Mouse (Mus musculus): ENCODE measurements around the gene Cd27. TPM values are rescaled to one million over a fixed set of nuclear protein-coding genes. Genes with fewer than 3 reads are reported as not detected.
A peak's percentile ranks its signal among the peaks of the same experiment; 100 is the strongest.
"Not testable (repeated sequence)": the region's sequence is repeated elsewhere in the genome, so short reads cannot be mapped to it uniquely, and the experiment has no call there.

Gene Cd27
- polyA plus RNA-seq (2015; fragmentation: Nextera tagmentation; extraction: Ambion mirVana) = 2.4 and 3.0 TPM in 2 replicates

DNA sequence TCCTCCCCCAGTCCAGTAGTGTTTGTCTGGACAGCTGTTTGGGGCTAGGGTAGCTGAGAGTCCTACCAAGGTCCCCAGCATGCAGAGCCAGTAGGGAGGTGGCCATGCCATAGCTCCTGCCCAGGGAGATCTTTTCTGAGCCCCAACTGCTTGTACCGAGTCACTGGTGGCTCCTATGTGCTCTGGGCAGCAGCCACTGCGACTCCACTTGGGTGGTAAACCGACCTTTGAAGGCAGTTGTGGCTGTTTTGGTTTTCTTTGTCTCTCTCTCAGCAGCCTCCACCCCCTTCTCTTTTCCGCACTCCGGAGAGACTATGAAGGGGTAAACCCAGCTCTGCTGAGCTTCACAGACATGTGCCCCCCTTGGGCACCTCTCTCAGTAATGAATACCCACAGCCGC is at the start of gene Cd27:
Gene Cd27, minus strand, starts transcription at position 229 of the 400 bp plus-strand sequence.
- no peaks in the 10 kb centered on the region for H3K36me3 ChIP-seq (ENCODE audit: insufficient read depth, low read length)
- H3K4me2 ChIP-seq (replicated peaks; ENCODE audit: low read depth, low read length) = no peak within 1 kb of the TSS
- no peak within 1 kb of the TSS for H3K27ac ChIP-seq (ENCODE audit: low read length)
- H3K9me3 ChIP-seq (ENCODE audit: low read length) = no peaks in the 10 kb centered on the region
- peaks cover 10% of the 10 kb centered on the region; the same call in 1 of the 2 replicates for H3K4me1 ChIP-seq (ENCODE audit: insufficient read depth, low read depth, low read length)
- 58% methylated on average over 6 of the region's 6 CpGs for WGBS
- H3K9ac ChIP-seq (replicated peaks; ENCODE audit: low read depth) = no peak within 1 kb of the TSS
- DNase-seq (ENCODE audit: low spot score) = no peak
- no peak for TF ChIP-seq CTCF (IDR thresholded peaks at IDR 0.05)
- TF ChIP-seq EP300 (IDR thresholded peaks at IDR 0.05) = no peak
- no peaks in the 10 kb centered on the region for H3K27me3 ChIP-seq (replicated peaks; ENCODE audit: insufficient read depth, low read length)
- no peak within 1 kb of the TSS for H3K4me3 ChIP-seq (ENCODE audit: low read depth, low read length)
- no peak for ATAC-seq

DNA sequence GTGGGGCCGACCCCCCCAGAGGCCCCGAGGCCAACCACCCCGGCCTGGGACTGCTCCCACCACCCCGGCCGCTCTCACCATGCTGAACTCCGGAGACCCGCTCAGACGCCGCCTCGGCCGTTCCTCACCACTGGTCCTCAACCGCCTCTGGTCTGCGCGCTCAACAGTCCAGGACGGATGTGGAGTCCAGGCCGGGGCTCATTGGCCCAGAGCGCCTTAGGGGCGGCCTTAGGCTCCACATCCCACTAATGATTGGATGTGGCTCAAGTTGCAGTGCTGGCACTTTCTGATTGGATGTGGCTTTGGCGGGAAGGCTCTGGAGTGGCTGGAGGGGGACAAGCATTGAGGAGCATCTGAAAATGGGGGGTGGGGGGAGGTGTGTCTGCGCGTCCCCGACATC is 49.1 kb upstream of the Cd27 start, which contains the start of gene Tuba3a:
Gene Tuba3a, minus strand, starts transcription at position 153 of the 400 bp plus-strand sequence.
- Histone ChIP-seq H3K4me2 (replicated peaks; ENCODE audit: low read depth, low read length) (no peak within 1 kb of the TSS), H3K27ac (ENCODE audit: low read length) (no peak within 1 kb of the TSS), H3K9me3 (ENCODE audit: low read length) (no peaks in the 10 kb centered on the region), H3K36me3 (ENCODE audit: insufficient read depth, low read length) (no peaks in the 10 kb centered on the region), H3K9ac (replicated peaks; ENCODE audit: low read depth) (no peak within 1 kb of the TSS), H3K4me3 (ENCODE audit: low read depth, low read length) (no peak within 1 kb of the TSS), H3K4me1 (ENCODE audit: insufficient read depth, low read depth, low read length) (no peaks in the 10 kb centered on the region), H3K27me3 (replicated peaks; ENCODE audit: insufficient read depth, low read length) (no peaks in the 10 kb centered on the region)
- DNase-seq (ENCODE audit: low spot score) (no peak), ATAC-seq (no peak)
- 92% methylated on average over 22 of the region's 22 CpGs for WGBS
- TF ChIP-seq CTCF (IDR thresholded peaks at IDR 0.05) (no peak), EP300 (IDR thresholded peaks at IDR 0.05) (no peak)

DNA sequence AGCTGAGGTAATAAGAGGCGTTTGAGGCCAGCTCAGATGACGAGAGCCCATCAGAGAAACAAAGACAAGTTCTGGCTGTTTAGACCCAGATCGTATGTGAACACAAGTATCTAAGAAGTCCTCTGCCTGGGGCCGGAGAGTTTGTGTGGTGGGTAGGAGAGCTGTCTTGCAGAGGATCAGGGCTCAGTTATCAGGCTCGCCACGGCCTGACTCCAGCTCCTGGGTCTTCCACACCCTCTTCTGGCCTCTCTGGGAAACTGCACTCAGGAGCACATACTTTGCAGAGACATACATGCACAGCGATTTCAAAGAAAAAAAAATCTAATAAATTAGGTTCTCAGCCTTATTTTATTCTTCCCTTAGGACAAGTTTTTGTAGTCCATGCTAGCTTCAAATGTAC is 47.9 kb upstream of the Cd27 start:
- Histone ChIP-seq H3K9ac (replicated peaks; ENCODE audit: low read depth) (no peak overlapping the region), H3K36me3 (ENCODE audit: insufficient read depth, low read length) (no peaks in the 10 kb centered on the region), H3K27ac (ENCODE audit: low read length) (no peak overlapping the region), H3K4me3 (ENCODE audit: low read depth, low read length) (no peak overlapping the region), H3K27me3 (replicated peaks; ENCODE audit: insufficient read depth, low read length) (no peaks in the 10 kb centered on the region), H3K9me3 (ENCODE audit: low read length) (no peaks in the 10 kb centered on the region), H3K4me2 (replicated peaks; ENCODE audit: low read depth, low read length) (no peak overlapping the region), H3K4me1 (ENCODE audit: insufficient read depth, low read depth, low read length) (no peaks in the 10 kb centered on the region)
- ATAC-seq (no peak), DNase-seq (ENCODE audit: low spot score) (no peak)
- TF ChIP-seq CTCF (IDR thresholded peaks at IDR 0.05) (no peak), EP300 (IDR thresholded peaks at IDR 0.05) (no peak)
- 88% methylated on average over 7 of the region's 7 CpGs for WGBS

DNA sequence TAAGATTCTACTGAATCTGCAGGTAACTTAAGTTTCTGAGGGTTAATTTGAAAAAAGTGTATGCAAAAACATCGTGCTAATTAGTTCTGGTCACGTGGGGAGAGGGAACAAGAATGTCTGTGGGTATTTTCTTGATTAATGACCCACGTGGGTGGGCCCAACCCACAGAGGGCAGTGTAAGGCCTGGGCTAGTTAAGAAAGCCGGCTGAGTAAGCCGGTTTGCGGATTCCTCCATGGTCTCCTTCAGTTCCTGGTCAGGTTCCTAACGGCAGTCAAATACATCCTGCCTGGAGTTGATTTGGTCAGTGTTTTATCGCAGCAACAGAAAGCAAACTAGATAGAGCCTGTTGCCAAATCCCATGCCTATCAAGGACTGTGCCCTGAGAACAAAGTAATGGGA is 47.4 kb upstream of the Cd27 start:
- Histone ChIP-seq H3K9ac (replicated peaks; ENCODE audit: low read depth) (no peak overlapping the region), H3K36me3 (ENCODE audit: insufficient read depth, low read length) (no peaks in the 10 kb centered on the region), H3K27ac (ENCODE audit: low read length) (no peak overlapping the region), H3K27me3 (replicated peaks; ENCODE audit: insufficient read depth, low read length) (no peaks in the 10 kb centered on the region), H3K4me2 (replicated peaks; ENCODE audit: low read depth, low read length) (no peak overlapping the region), H3K9me3 (ENCODE audit: low read length) (no peaks in the 10 kb centered on the region), H3K4me1 (ENCODE audit: insufficient read depth, low read depth, low read length) (no peaks in the 10 kb centered on the region), H3K4me3 (ENCODE audit: low read depth, low read length) (no peak overlapping the region)
- WGBS = 21% methylated on average over 8 of the region's 8 CpGs
- ATAC-seq (no peak), DNase-seq (ENCODE audit: low spot score) (no peak)
- TF ChIP-seq EP300 (IDR thresholded peaks at IDR 0.05) (no peak), CTCF (IDR thresholded peaks at IDR 0.05) (peak; percentile 25; the same call in 1 of the 2 replicates)

DNA sequence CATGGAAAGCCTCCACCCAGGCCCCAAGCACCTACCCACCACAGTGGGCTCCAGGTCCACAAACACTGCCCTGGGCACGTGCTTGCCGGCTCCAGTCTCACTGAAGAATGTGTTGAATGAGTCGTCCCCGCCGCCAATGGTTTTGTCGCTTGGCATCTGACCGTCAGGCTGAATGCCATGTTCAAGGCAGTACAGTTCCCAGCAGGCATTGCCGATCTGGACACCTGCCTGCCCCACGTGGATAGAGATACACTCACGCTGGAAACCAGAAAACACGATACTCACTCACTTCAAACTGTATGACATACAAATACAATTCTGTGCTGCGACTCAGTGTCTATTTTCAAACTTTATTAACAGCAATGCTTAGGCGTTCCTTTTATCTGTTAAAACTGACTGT is 45.9 kb upstream of the Cd27 start:
- H3K9me3 ChIP-seq (ENCODE audit: low read length); H3K9ac ChIP-seq (replicated peaks; ENCODE audit: low read depth); ATAC-seq; H3K27ac ChIP-seq (ENCODE audit: low read length); H3K4me3 ChIP-seq (ENCODE audit: low read depth, low read length); H3K4me2 ChIP-seq (replicated peaks; ENCODE audit: low read depth, low read length); H3K27me3 ChIP-seq (replicated peaks; ENCODE audit: insufficient read depth, low read length); H3K4me1 ChIP-seq (ENCODE audit: insufficient read depth, low read depth, low read length); DNase-seq (ENCODE audit: low spot score); H3K36me3 ChIP-seq (ENCODE audit: insufficient read depth, low read length): not testable (repeated sequence)
- WGBS = 86% methylated on average over 13 of the region's 13 CpGs

DNA sequence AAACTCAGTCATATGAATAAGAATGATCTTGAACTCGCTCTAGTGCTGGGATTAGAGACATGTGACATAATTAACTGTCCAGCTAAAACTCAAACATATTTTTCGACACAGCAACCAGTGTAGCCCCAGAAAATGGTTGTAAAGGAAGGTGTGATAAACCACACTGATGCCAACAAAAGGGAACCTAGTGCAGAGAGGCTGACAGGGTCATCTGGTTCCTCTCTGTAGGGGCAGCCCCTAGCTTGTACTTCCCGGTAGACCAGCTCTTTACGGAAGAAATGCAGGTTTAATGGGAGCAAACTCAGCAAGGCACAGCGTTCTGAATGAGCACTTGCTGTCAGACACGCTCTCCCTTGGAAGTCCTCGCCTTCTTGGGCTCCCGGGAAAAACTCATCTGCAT is 42.9 kb upstream of the Cd27 start:
- WGBS = 62% methylated on average over 8 of the region's 8 CpGs

More for the DNA sequence above, 42.9 kb upstream of the Cd27 start:
- DNase-seq (ENCODE audit: low spot score) (no peak), ATAC-seq (no peak)
- no peak for TF ChIP-seq EP300 (IDR thresholded peaks at IDR 0.05)
- no peak for TF ChIP-seq CTCF (IDR thresholded peaks at IDR 0.05)
- no peaks in the 10 kb centered on the region for H3K9me3 ChIP-seq (ENCODE audit: low read length)
- no peak overlapping the region for H3K27ac ChIP-seq (ENCODE audit: low read length)
- H3K4me3 ChIP-seq (ENCODE audit: low read depth, low read length) = no peak overlapping the region
- H3K9ac ChIP-seq (replicated peaks; ENCODE audit: low read depth) = no peak overlapping the region
- H3K4me1 ChIP-seq (ENCODE audit: insufficient read depth, low read depth, low read length) = no peaks in the 10 kb centered on the region
- H3K4me2 ChIP-seq (replicated peaks; ENCODE audit: low read depth, low read length) = no peak overlapping the region
- H3K27me3 ChIP-seq (replicated peaks; ENCODE audit: insufficient read depth, low read length) = no peaks in the 10 kb centered on the region
- H3K36me3 ChIP-seq (ENCODE audit: insufficient read depth, low read length) = no peaks in the 10 kb centered on the region
